Mouse (Mus musculus) heart, postnatal 14 days (tissue): ENCODE measurements at regions not wholly inside any gene's neighbourhood (a gene's known extent, or its start where the extent isn't known, plus 50 kb on each side); places are given as distances from the start of the nearest gene placed in this dataset.
A peak's percentile ranks its signal among the peaks of the same experiment; 100 is the strongest.

ENCODE experiments used
- DNase-seq, 2 experiments: peaks; one replicate each; pipeline ENCODE4 v3.0.0; 2021 to 2022
- intact Hi-C: fragments of 180-260 bp; cut with DNase I; formaldehyde crosslinking; loops from one replicate; pipeline ENCODE4 v1.15.1; 2025

- intact Hi-C loops, result no loop called here
- no peak for DNase-seq
Observed at GRCm38 (mm10) chr17:68916531-68916930, 90.1 kb downstream of the Tmem200c start.

DNA sequence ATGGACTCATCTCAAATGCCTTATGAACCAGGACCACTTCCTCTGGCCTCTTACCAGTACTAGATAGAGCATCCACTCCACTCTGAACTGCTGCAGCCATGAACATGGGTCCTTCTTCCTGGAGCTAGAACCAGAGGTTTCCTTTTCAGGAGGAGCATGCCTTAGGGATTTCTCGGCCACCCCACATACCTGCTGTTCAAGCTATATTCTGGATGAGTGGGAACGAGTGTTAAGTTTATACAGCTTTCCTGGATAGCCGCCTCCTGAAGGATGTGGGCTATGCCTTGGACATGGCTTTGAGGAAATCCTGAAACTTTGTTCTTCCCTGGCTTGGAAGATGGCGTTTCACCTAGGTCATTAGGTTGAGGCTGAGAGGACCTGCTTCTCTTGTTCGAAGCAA, 91.8 kb downstream of the Tmem200c start:
- intact Hi-C loops, result no loop called here
- DNase-seq, result no peak

GRCm38 (mm10) chr17:68923271-68923670, 96.8 kb downstream of the Tmem200c start:
- DNase-seq, result no peak
- intact Hi-C loops, result no loop called here

- intact Hi-C loops, result no loop called here
- no peak for DNase-seq
Observed at GRCm38 (mm10) chr17:68927418-68927817, 101.0 kb downstream of the Tmem200c start.

GRCm38 (mm10) chr17:68928691-68929090, 102.3 kb downstream of the Tmem200c start:
- no peak for DNase-seq
- intact Hi-C loops, result no loop called here

DNA sequence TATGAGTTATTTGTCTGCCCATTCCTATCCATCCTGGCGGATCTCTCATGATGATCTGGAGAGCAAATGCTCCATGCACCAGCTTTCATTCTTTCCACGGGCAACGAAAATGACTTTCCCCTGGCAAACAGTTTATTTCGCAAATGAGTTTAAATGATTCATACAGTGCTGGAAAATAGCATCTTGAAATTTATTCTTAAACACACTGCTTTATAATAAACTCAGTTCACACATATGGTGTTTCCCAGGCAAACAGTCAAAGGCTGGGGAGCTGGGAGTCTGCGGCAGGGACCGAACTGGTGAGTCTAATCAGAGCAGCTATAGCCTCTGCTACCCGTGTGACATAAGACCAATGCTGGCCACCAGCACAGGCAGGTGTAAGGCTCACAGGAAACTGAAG, 106.8 kb downstream of the Tmem200c start:
- DNase-seq, result no peak
- intact Hi-C loops, result no loop called here

DNA sequence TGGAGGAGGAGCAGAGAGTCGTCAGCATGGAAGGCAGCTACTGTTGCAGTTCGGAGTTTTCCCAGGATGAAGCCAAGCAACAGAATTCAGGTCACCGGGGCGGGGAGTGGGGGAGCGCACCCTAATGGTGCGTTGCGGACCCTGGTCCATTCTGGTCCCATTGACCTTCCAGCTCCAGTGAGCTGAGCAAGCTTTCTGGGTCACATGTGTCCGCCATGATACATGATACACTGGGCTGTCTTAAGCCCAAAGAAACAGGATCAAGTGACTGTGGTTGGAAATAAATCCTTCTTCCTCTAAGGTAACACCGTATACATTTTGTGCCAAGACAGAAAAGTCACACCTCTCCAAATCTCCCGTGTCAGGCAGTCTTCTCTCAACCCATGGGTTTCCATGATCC, 107.6 kb downstream of the Tmem200c start:
- intact Hi-C loops, result no loop called here
- DNase-seq, result no peak

DNA sequence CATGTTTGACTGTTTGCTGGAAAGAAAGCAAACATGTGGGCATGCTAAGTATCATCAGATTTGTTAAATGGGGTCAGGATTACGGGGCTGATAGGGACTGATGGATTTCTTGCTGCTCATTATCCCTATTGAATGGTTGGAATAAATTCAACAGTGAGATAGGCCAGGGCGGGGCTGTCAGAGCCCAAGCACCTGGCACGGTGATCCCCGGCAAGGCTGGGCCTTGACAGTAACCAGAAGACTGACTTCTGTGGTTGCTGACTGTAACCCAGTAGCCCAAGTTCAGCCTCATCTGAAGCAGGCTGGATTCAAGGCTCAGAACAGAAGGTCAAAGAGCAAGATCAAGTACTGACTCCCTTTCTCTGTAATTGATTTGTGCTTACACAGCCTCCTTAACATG, 109.6 kb downstream of the Tmem200c start:
- DNase-seq, result no peak
- intact Hi-C loops, result no loop called here

DNA sequence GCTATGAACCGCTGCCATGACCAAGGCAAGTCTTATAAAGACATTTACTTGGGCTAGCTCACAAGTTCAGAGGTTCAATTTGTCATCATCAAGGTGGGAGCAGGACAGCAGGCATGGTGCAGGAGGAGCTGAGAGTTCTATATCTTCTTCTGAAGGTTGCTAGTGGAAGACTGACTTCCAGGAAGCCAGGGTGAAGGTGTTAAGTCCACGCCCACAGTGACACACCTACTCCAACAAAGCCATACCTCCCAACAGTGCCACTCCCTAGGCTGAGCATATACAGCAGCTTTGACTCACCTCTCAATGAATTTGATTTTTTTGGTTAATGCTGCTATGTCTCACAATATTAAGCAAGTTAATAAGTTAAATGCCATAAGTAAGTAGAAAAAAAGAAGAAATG, 119.2 kb upstream of the Epb41l3 start:
- no peak for DNase-seq
- intact Hi-C loops, result no loop called here

DNA sequence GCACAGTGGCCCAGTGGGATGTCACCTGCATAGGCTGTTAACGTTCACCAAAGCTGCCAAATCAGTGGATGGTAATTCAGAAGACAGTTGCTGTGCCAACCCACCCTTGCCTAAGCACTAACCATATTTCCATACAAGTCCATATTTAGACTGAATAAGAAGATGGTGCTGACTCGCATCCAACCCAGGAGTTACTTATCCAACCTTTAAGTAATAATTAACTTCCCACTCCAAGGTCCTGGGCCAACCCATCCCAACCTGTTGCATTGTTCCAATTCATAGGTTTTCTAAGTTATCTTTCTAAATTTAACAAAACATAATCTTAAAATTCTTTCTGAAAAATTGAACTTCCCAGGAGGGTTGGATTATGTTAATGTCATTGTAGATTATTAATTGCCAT, 114.3 kb upstream of the Epb41l3 start:
- intact Hi-C loops, result no loop called here
- DNase-seq, result no peak

DNA sequence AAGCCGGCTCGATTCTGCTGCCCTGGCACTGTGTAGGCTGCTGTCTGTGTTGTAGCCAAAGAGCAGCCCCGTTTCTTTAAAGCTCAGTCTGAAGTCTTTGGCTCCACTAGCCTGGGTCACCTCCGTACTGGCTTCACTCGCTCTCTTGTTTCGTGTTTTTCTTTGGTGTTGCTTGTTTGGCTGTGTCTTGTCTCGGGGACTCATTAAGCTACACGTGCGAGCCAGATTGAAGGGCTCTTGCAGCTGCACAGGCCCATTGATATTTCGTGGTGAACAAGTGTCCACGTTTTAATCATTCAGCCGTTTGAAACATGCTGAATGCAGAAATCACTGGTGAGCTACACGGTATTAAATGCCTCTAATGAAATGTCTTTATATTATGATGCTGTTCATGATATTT, 99.9 kb upstream of the Epb41l3 start:
- intact Hi-C loops, result no loop called here
- no peak for DNase-seq

DNA sequence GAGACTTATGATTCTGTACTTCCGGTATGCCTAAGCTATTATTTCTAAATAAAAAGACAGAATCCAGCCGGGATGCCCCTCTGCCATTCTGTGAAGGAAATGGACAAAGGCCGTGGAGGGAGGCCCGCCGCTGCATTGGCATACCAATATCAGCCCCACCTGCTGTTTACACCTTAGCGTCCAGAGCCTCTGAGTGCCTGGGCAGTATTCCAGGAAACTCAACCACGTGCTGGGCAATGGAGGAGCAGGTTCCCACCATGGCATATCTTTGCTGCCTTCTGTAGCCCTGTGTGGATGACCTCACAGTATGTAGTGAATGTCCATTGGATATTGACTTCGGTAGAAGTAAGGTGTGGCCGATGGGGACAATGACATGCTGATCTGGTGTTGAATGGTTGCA, 97.3 kb upstream of the Epb41l3 start:
- intact Hi-C loops, result no loop called here
- peak in 1 of 2 experiments; percentile 5 for DNase-seq

DNA sequence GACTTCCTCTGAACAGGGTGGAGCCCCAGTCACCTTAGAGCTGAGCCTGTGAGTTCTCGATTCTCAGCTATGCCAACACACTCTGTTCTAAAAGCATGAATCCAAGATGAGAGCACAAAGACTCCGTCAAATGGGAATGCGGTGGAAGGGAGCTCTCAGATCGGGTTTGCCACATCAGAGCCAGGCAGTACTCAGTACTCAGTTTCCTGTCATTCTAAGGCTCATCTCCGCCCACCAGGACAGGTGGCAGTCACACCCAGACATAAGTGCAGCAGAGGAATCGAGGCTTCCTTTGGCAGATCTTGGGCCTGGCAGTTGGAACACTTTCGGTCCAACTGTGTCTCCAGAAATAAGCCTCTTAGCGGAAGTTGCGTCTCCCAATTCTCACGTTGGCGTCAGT, 94.4 kb upstream of the Epb41l3 start:
- no peak for DNase-seq
- intact Hi-C loops, result no loop called here

GRCm38 (mm10) chr17:68982094-68982493, 93.4 kb upstream of the Epb41l3 start:
- DNase-seq, result no peak
- intact Hi-C loops, result no loop called here

DNA sequence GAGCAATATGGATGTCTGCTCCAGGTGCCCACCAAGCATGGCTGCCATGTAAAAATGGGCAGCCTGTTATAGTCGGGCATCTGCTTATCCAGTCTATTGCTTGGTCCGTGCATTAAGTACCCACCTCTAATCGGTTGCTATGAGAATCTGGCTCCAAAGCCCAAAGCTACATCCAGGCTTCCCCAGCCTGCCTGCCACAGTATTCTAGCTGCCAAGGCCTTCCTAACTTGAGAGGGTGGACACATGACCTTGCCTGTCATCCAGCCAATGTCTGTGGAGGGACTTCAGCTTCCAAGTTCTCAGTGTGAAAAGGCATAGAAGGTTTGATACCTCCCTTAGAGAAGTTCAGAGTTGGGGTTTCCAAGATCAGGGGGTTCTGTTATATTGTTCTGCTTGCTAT, 75.6 kb upstream of the Epb41l3 start:
- intact Hi-C loops, result no loop called here
- DNase-seq, result peak; percentile 7 to 36

DNA sequence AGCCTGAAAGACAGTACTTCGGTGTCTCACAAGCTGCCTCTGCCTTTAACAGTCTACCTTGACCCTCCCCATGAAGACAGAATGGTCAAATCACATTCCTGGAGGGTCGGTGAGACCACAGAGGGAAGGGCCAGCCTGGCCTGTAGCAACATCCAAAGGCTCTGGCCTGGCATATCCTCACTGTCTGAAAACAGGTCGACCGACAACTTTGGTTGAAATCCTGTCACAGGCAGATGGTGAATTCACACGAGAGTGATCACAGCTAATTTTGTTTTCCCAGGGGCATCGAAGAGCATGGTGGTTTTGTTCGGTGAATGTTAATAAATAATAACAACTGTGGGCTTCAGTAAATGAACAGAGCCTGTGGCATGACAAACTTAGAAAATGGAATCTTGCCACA, 71.4 kb upstream of the Epb41l3 start:
- no peak for DNase-seq
- intact Hi-C loops, result no loop called here

DNA sequence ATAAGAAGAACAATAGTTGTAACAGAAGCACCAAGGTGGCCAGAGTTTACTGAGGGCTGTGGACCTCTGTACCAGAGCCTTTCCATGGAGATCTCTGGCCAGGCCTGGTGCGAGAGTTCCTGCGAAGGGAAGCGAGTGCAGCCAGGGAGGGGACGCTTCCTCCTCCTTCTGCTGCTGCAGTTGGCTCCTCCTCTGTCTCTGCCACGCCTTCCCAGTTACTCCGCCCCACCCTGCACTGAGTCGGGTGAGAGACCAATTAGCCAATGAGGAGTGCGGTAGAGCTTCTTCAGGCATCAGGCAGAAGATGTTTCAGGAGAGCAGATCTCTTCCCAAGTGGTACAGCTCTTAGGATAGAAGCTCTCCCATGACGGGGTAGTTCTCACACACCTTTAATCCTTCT, 69.2 kb upstream of the Epb41l3 start:
- DNase-seq, result no peak
- intact Hi-C loops, result no loop called here
